Mouse (Mus musculus): ENCODE measurements around the gene Lrrc8d.

Lrrc8d gene

DNA sequence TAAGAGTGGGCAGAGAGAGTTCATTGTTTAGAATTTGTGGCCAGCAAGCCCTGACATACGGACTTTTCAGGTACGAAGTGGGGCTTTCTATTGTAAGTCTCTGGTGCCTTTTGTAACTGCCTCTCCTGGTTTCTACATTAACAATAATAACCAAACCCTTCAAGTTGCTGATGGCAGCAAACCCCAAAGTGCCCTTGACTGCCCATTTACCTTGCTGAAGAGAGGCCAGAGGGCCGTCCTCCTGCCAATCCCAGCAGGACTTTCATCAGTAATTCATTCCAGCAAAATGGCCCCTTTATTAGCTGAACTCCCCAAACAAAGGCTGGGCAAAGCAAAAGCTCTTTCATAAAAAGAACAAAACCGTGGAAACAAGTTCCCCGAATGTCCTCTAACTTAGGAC is 118.6 kb downstream of the Lrrc8d start:
- no peak for DNase-seq (ENCODE audit: low spot score)

GRCm38 (mm10) chr5:105821390-105821789 is 121.6 kb downstream of the Lrrc8d start:
- no peak for DNase-seq (ENCODE audit: low spot score)

- DNase-seq (ENCODE audit: low spot score): no peak
These were observed 123.0 kb downstream of the Lrrc8d start for GRCm38 (mm10) chr5:105822521-105823498.

DNA sequence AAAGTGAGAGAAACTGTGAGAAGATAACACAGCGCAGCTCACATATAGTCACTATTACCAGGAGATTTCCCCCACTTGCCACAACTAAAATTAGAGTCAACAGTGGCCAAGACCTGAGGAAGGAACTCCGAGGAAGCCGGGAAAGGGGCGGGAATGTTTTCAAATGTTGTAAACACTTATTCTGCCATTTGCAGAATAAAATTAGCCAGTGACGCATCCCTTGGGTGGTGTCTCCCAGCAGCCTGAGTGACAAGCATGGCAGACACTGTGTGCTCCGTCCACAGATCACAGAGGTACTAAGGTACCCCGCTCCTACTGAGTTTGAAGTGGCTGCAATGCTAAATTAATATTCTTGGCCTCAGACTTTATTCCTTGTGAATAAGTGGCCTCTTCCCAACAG is 124.5 kb downstream of the Lrrc8d start:
- DNase-seq (ENCODE audit: low spot score): no peak

GRCm38 (mm10) chr5:105824827-105825226 is 125.1 kb downstream of the Lrrc8d start:
- DNase-seq (ENCODE audit: low spot score): no peak

DNA sequence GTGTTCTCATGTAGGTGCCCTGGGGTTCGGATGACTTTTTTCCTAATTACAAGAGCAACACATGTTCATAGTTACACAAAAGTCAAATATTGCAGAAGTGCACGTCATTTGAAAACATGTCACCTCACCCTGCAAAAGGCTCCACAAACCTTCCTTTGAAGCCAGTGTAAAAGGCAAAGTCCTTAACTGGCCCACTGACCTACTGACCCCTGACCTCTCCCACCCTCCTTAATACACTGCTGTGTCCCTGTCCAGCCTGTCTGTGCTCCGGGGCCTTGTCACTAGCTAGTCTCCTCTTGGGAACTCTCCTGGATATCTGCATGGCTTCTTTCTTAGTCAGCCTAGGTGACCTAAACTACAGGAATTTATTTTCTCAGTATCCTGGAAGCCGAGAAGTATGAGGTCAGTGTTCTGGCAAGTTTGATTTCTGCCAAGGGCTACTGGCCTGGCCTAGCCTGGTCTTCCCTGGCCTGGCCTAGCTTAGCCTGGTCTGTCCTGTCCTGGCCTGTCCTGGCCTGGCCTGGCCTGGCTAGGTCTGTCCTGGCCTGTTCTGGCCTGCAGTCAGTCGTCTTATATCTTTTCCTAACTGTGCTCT is 127.2 kb downstream of the Lrrc8d start:
- DNase-seq (ENCODE audit: low spot score): no peak

GRCm38 (mm10) chr5:105828050-105828449 is 128.3 kb downstream of the Lrrc8d start:
- no peak for DNase-seq (ENCODE audit: low spot score)

GRCm38 (mm10) chr5:105829008-105829586 is 129.3 kb downstream of the Lrrc8d start:
- no peak for DNase-seq (ENCODE audit: low spot score)

- no peak for DNase-seq (ENCODE audit: low spot score)
These were observed 132.4 kb downstream of the Lrrc8d start for GRCm38 (mm10) chr5:105832140-105832539.

GRCm38 (mm10) chr5:105833923-105834322 is 134.2 kb downstream of the Lrrc8d start:
- no peak for DNase-seq (ENCODE audit: low spot score)

- DNase-seq (ENCODE audit: low spot score): no peak
These were observed 136.2 kb downstream of the Lrrc8d start for GRCm38 (mm10) chr5:105836006-105836405.

GRCm38 (mm10) chr5:105839740-105840310 is 140.1 kb downstream of the Lrrc8d start:
- no peak for DNase-seq (ENCODE audit: low spot score)

GRCm38 (mm10) chr5:105844044-105844753 is 144.4 kb downstream of the Lrrc8d start:
- DNase-seq (ENCODE audit: low spot score): no peak

- DNase-seq (ENCODE audit: low spot score): no peak
These were observed 145.3 kb downstream of the Lrrc8d start for GRCm38 (mm10) chr5:105845041-105845440.

DNA sequence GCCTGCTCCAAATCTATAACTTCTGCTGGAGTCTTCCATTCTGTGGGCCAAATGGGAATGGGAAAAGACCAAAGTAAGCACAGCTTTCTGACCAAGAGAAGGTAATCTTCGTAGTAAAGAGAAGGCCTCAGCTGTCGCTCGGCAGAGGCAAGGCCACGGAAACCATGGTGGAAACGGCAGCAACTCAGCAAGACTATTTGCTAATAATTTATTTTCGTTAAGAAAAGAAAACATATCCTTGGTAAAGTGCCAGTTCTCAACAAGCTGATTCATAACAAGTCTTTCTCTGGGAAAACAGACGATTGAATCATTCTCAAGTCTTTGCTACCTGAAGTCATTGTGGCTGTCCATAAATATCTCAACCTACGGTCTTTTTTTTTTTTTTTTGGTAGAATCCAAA is 148.0 kb downstream of the Lrrc8d start:
- DNase-seq (ENCODE audit: low spot score): no peak

- no peak for DNase-seq (ENCODE audit: low spot score)
These were observed 149.5 kb downstream of the Lrrc8d start for GRCm38 (mm10) chr5:105849222-105849621.

- no peak for DNase-seq (ENCODE audit: low spot score)
These were observed 149.9 kb downstream of the Lrrc8d start for GRCm38 (mm10) chr5:105849643-105850042.

GRCm38 (mm10) chr5:105853271-105853670 is 153.5 kb downstream of the Lrrc8d start:
- DNase-seq (ENCODE audit: low spot score): no peak

GRCm38 (mm10) chr5:105857486-105857885 is 157.7 kb downstream of the Lrrc8d start:
- DNase-seq (ENCODE audit: low spot score): no peak

- no peak for DNase-seq (ENCODE audit: low spot score)
These were observed 159.3 kb downstream of the Lrrc8d start for GRCm38 (mm10) chr5:105858754-105859694.
